Mouse (Mus musculus): Measurements from ENCODE around the gene Mcf2l.

GRCm38 (mm10) chr8:12988722-12989430 is 115.3 kb downstream of the Mcf2l start:
- peak; percentile 43 for TF ChIP-seq CTCF (IDR thresholded peaks at IDR 0.05; ENCODE audit: low read depth)
- no peak for TF ChIP-seq EP300 (IDR thresholded peaks at IDR 0.05; ENCODE audit: low read depth)

All from heart, postnatal 0 days (tissue).